Mouse (Mus musculus): ENCODE measurements around the gene Gm3233.
"Not testable (repeated sequence)": the region's sequence is repeated elsewhere in the genome, so short reads cannot be mapped to it uniquely, and the experiment has no call there.

Gm3233 gene

DNA sequence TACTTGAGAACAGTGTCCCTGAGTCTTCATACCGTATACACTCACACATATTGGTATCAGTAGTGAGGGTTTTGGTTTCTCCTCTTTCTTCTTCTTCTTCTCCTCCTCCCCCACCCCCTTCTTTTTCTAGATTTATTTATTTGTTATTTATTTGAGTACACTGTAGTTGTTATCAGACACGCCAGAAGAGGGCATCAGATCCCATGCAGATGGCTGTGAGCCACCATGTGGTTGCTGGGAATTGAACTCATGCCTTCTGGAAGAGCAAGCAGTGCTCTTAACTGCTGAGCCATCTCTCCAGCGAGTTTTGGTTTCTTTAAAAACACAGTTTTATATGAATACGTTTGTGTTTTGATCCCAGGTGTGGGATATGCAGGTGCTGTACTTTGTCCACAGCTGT, 31.2 kb downstream of the Gm3233 start:
- DNase-seq (ENCODE audit: low spot score in 2 of 2) = no peak

DNA sequence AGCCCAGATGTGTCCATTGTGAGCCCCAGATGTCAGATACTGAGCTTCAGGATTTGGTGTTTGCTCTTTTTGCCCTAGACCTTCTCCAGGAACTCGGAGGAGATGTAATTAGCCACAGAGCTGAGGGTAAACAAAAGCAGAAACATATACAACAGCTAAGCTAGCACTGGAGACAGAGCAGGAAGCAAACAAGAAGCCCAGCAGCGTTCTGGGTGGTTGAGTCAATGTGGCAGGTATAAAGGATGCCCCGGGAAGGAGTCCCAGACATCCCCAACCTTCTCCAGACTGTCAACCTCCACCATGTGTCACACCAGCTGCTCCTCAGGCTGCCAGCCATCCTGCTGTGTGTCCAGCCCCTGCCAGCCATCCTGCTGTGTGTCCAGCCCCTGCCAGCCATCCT, 33.3 kb downstream of the Gm3233 start, which contains the start of gene Gm10100:
Gene Gm10100, plus strand, starts transcription at position 301 of the 400 bp plus-strand sequence.
- DNase-seq (ENCODE audit: low spot score in 2 of 2) = no peak

- no peak for DNase-seq (ENCODE audit: low spot score in 2 of 2)
Measured at GRCm38 (mm10) chr10:77724855-77725254, 34.6 kb downstream of the Gm3233 start.

DNA sequence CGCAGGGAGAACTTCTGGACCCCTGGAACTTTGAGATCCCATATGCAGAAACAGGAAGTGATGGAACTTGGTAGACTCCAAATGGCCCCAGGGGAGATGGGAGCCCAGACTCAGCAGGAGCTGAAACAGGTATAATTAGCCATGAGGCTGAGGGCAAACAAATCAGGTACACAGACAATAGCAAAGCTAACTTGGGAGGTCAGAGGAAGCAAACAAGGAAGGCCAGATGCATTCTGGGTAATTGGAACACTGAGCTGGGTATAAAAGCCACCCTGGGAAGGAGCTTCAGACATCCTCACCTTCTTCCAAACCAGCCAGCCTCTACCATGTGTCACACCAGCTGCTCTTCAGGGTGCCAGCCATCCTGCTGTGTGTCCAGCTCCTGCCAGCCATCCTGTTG, 39.2 kb downstream of the Gm3233 start, which contains the start of gene Krtap12-1:
Gene Krtap12-1, plus strand, starts transcription at position 301 of the 400 bp plus-strand sequence.
- DNase-seq (ENCODE audit: low spot score in 2 of 2) = not testable (repeated sequence)

DNA sequence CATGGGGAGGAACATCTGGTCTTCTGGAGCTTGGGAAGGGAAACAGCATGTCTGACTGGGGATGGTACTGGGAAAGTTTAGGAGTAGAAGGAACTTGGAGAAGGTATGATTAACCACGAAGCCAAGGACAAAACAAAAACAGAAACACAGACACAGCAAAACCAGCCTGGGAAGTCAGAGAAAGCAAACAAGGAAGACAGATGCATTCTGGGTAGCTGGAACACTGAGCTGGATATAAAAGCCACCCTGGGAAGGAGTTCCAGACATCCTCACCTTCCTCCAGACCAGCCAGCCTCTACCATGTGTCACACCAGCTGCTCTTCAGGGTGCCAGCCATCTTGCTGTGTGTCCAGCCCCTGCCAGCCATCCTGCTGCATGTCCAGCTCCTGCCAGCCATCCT, 44.0 kb downstream of the Gm3233 start, which contains the start of gene Gm10142:
Gene Gm10142, plus strand, starts transcription at position 301 of the 400 bp plus-strand sequence.
- DNase-seq (ENCODE audit: low spot score in 2 of 2) = no peak

- no peak for DNase-seq (ENCODE audit: low spot score in 2 of 2)
Measured at GRCm38 (mm10) chr10:77713734-77714133, 45.7 kb downstream of the Gm3233 start.

DNA sequence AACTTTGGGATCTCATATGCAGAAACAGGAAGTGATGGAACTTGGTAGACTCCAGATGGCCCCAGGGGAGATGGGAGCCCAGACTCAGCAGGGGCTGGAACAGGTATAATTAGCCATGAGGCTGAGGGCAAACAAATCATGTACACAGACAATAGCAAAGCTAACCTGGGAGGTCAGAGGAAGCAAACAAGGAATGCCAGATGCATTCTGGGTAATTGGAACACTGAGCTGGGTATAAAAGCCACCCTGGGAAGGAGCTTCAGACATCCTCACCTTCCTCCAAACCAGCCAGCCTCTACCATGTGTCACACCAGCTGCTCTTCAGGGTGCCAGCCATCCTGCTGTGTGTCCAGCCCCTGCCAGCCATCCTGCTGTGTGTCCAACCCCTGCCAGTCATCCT, 48.3 kb downstream of the Gm3233 start, which contains the start of gene Gm10024:
Gene Gm10024, plus strand, starts transcription at position 301 of the 400 bp plus-strand sequence.
- not testable (repeated sequence) for DNase-seq (ENCODE audit: low spot score in 2 of 2)

- DNase-seq (ENCODE audit: low spot score in 2 of 2) = no peak
Measured at GRCm38 (mm10) chr10:77709831-77710230, 49.7 kb downstream of the Gm3233 start.

Data from urinary bladder, postnatal 4 days (tissue).